ENCODE assay signal across 11 mouse cellular contexts in the genomic region with DNA sequence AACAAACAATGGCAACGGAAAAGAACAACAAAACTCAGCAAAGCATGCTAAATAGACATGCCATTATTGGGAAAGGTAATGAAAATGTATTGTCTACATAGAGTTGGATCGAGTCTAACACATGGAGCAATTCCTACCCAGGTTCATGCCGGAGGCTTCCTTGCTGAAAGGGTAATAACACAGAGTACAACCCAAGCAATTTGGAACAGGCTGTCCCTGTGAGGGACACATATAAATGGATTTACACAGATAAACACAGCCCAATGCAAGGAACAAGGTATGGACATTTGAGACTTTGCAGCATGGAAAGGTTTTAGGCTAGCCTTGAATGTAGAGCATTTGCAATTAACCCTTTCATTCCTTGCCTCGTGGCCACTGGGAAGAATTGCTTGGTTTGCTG.
A peak's percentile ranks its signal among the peaks of the same experiment; 100 is the strongest.
DNase-seq lines count a peak whose midpoint lies in the region; ATAC-seq lines count a peak whose summit lies in the region.
"Had no signal": no experiment of that assay in that cellular context is flagged by ENCODE, and none has a peak within 500 bp of the region (broad histone marks: within the 10 kb centered on the region; RNA-seq: fewer than 3 reads in every experiment).

No protein-coding gene starts in this region.

- no peak overlapping the region for H3K9ac ChIP-seq in hindbrain, embryonic 13.5 days
- H3K9ac ChIP-seq in neural tube, embryonic 12.5 days = no peak overlapping the region
- H3K9ac ChIP-seq: intestine, embryonic 15.5 days; liver, embryonic 15.5 days had no signal

- peak overlapping the region; percentile 30 for H3K4me2 ChIP-seq in hindbrain, embryonic 13.5 days
- H3K4me2 ChIP-seq in neural tube, embryonic 12.5 days (replicated peaks) = peak overlapping the region; percentile 33
- H3K4me2 ChIP-seq: intestine, embryonic 15.5 days; liver, embryonic 15.5 days had no signal

- peak; percentile 17 to 46 for DNase-seq in layer of hippocampus, postnatal 10 days (ENCODE audit: low spot score in 2 of 2)
- DNase-seq in layer of hippocampus, adult 11-12 months (ENCODE audit: low spot score) = no peak
- DNase-seq in cerebellum, adult 9-11 months = peak; percentile 9
- DNase-seq in ovary, adult 18-20 months (ENCODE audit: low spot score) = no peak
- DNase-seq in embryo, embryonic 11 days = no peak
- DNase-seq in gastrocnemius, adult 8-10 months (ENCODE audit: low spot score in 2 of 2) = no peak

- WGBS in hindbrain, embryonic 13.5 days = 58% methylated on average over 4 of the region's 4 CpGs
- WGBS in neural tube, embryonic 12.5 days = 83% methylated on average over 4 of the region's 4 CpGs

- peak overlapping the region; percentile 93 for H3K27ac ChIP-seq in hindbrain, embryonic 13.5 days
- peak overlapping the region; percentile 62; the same call in 1 of the 2 replicates for H3K27ac ChIP-seq in neural tube, embryonic 12.5 days
- H3K27ac ChIP-seq: intestine, embryonic 15.5 days; liver, embryonic 15.5 days had no signal

- H3K36me3 ChIP-seq in hindbrain, embryonic 13.5 days = no peaks in the 10 kb centered on the region
- no peaks in the 10 kb centered on the region for H3K36me3 ChIP-seq in neural tube, embryonic 12.5 days
- H3K36me3 ChIP-seq: intestine, embryonic 15.5 days; liver, embryonic 15.5 days had no signal

- peaks cover 24% of the 10 kb centered on the region for H3K4me1 ChIP-seq in hindbrain, embryonic 13.5 days (replicated peaks)
- peaks cover 10% of the 10 kb centered on the region; the same call in 1 of the 2 replicates for H3K4me1 ChIP-seq in neural tube, embryonic 12.5 days
- H3K4me1 ChIP-seq: intestine, embryonic 15.5 days; liver, embryonic 15.5 days had no signal

- H3K27me3 ChIP-seq in hindbrain, embryonic 13.5 days = no peaks in the 10 kb centered on the region
- H3K27me3 ChIP-seq in neural tube, embryonic 12.5 days (replicated peaks) = no peaks in the 10 kb centered on the region
- H3K27me3 ChIP-seq: intestine, embryonic 15.5 days; liver, embryonic 15.5 days had no signal

- ATAC-seq in hindbrain, embryonic 13.5 days (ENCODE audit: low FRiP score) = peak; percentile 76
- ATAC-seq in neural tube, embryonic 12.5 days (ENCODE audit: low FRiP score, low read depth) = peak; percentile 29; the same call in 1 of the 2 replicates
- ATAC-seq: activated CD4-positive, CD25-positive, alpha-beta regulatory T cell, adult 4 months; intestine, embryonic 15.5 days had no signal

- no peak overlapping the region for H3K4me3 ChIP-seq in hindbrain, embryonic 13.5 days
- no peak overlapping the region for H3K4me3 ChIP-seq in neural tube, embryonic 12.5 days
- H3K4me3 ChIP-seq: intestine, embryonic 15.5 days; liver, embryonic 15.5 days had no signal

- no peaks in the 10 kb centered on the region for H3K9me3 ChIP-seq in hindbrain, embryonic 13.5 days
- no peaks in the 10 kb centered on the region for H3K9me3 ChIP-seq in neural tube, embryonic 12.5 days
- H3K9me3 ChIP-seq: intestine, embryonic 15.5 days; liver, embryonic 15.5 days had no signal

Comparison
In these comparisons a context has a peak if more than half of its experiments do, and no peak if none do; other contexts are left out.
1. DNase-seq: peak in layer of hippocampus, postnatal 10 days (2 of 2) and cerebellum, adult 9-11 months (single experiment); none in layer of hippocampus, adult 11-12 months (single experiment), ovary, adult 18-20 months (single experiment), embryo, embryonic 11 days (single experiment) and gastrocnemius, adult 8-10 months (0 of 2).